8 mouse cellular contexts compared by ENCODE assay signal in the genomic region with DNA sequence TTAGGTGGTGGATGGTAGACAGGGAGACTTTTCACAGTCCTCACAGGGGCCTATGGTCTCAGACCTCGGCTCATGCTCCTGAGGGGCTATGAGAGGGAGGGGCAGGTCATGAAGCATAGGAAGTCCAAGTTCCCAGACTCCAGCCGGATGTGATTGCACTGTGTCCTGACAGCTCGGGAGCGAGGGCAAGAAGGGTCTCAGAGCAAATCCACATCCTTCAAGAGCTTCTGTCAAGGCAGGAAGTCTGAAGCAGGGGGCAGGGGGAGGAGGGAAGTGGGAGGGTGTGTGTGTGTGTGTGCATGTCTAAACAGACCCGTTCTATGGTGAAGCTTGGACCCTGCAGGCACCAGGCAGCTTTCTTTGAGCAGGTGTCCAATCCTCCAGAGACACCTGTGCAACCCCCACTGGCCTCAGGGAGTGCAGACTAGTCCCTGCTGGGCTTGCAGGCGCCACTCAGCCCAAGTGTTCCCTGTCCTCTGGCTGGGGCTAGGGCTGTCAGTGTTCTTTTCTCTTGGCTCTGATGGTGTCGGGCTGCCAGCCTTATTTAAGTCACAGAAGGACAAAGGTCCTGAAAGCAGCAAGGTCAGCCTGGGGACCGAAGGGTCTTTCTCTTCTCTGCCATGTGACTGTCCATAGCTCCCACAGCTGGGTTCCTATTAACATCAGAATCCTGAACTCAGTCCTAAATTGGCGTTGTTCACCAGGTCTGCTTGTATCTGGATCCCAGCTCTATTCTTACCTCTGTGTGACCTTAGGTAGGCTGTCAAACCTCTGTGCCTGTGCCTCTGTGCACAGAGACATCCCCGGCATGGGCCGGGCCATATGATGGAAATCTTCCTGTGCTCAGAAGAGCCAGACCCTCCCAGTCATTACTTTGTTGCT. TPM values are rescaled to one million over a fixed set of nuclear protein-coding genes. Genes with fewer than 3 reads are reported as not detected.
A peak's percentile ranks its signal among the peaks of the same experiment; 100 is the strongest.
DNase-seq lines count a peak whose midpoint lies in the region; ATAC-seq lines count a peak whose summit lies in the region.

No protein-coding gene starts in this region.

- no peaks in the 10 kb centered on the region for H3K9me3 ChIP-seq in midbrain, embryonic 13.5 days
- no peaks in the 10 kb centered on the region for H3K9me3 ChIP-seq in midbrain, embryonic 15.5 days
- H3K9me3 ChIP-seq in limb, embryonic 15.5 days, result no peaks in the 10 kb centered on the region
- no peaks in the 10 kb centered on the region for H3K9me3 ChIP-seq in stomach, embryonic 16.5 days (replicated peaks; ENCODE audit: control insufficient read depth, low read length)
- H3K9me3 ChIP-seq in forebrain, embryonic 15.5 days, result no peaks in the 10 kb centered on the region

- no peak for ATAC-seq in midbrain, embryonic 13.5 days
- ATAC-seq in midbrain, embryonic 15.5 days (replicated peaks), result no peak
- no peak for ATAC-seq in limb, embryonic 15.5 days (ENCODE audit: insufficient number of reproducible peaks, low FRiP score, low TSS enrichment, low read depth)
- peak; percentile 42 for ATAC-seq in stomach, embryonic 16.5 days (ENCODE audit: insufficient read depth, low FRiP score)
- no peak for ATAC-seq in forebrain, embryonic 15.5 days (replicated peaks)

- 75% methylated on average over 11 of the region's 11 CpGs for WGBS in midbrain, embryonic 13.5 days
- 73% methylated on average over 11 of the region's 11 CpGs for WGBS in midbrain, embryonic 15.5 days
- WGBS in limb, embryonic 15.5 days, result 60% methylated on average over 11 of the region's 11 CpGs
- WGBS in stomach, embryonic 16.5 days, result 52% methylated on average over 11 of the region's 11 CpGs
- 74% methylated on average over 11 of the region's 11 CpGs for WGBS in forebrain, embryonic 15.5 days

- no peak overlapping the region for H3K9ac ChIP-seq in midbrain, embryonic 13.5 days (replicated peaks)
- H3K9ac ChIP-seq in midbrain, embryonic 15.5 days, result no peak overlapping the region
- no peak overlapping the region for H3K9ac ChIP-seq in limb, embryonic 15.5 days
- H3K9ac ChIP-seq in stomach, embryonic 16.5 days (ENCODE audit: low read length), result peak overlapping the region; percentile 57
- no peak overlapping the region for H3K9ac ChIP-seq in forebrain, embryonic 15.5 days (replicated peaks)

- H3K36me3 ChIP-seq in midbrain, embryonic 13.5 days, result peaks cover 96% of the 10 kb centered on the region
- peaks cover 58% of the 10 kb centered on the region for H3K36me3 ChIP-seq in midbrain, embryonic 15.5 days (replicated peaks)
- H3K36me3 ChIP-seq in limb, embryonic 15.5 days, result peaks cover 93% of the 10 kb centered on the region
- H3K36me3 ChIP-seq in stomach, embryonic 16.5 days (ENCODE audit: control insufficient read depth, insufficient read depth, low read length), result peaks cover 9% of the 10 kb centered on the region; the same call in 1 of the 2 replicates
- H3K36me3 ChIP-seq in forebrain, embryonic 15.5 days, result peaks cover 77% of the 10 kb centered on the region

- H3K4me1 ChIP-seq in midbrain, embryonic 13.5 days (replicated peaks), result no peaks in the 10 kb centered on the region
- H3K4me1 ChIP-seq in midbrain, embryonic 15.5 days, result no peaks in the 10 kb centered on the region
- peaks cover 41% of the 10 kb centered on the region for H3K4me1 ChIP-seq in limb, embryonic 15.5 days
- peaks cover 29% of the 10 kb centered on the region for H3K4me1 ChIP-seq in stomach, embryonic 16.5 days (ENCODE audit: control insufficient read depth, insufficient read depth, low read length)
- H3K4me1 ChIP-seq in forebrain, embryonic 15.5 days, result no peaks in the 10 kb centered on the region; the same call in 1 of the 2 replicates

- no peaks in the 10 kb centered on the region for H3K27me3 ChIP-seq in midbrain, embryonic 13.5 days
- H3K27me3 ChIP-seq in midbrain, embryonic 15.5 days (replicated peaks), result no peaks in the 10 kb centered on the region
- no peaks in the 10 kb centered on the region for H3K27me3 ChIP-seq in limb, embryonic 15.5 days
- H3K27me3 ChIP-seq in stomach, embryonic 16.5 days (ENCODE audit: control insufficient read depth, insufficient read depth, low read length), result no peaks in the 10 kb centered on the region
- H3K27me3 ChIP-seq in forebrain, embryonic 15.5 days, result no peaks in the 10 kb centered on the region

- DNase-seq in adrenal gland, adult 2 months, result peak; percentile 56
- no peak for DNase-seq in adrenal gland, adult 18-20 months (ENCODE audit: low spot score in 2 of 2)
- DNase-seq in frontal cortex, adult 2 months (ENCODE audit: extremely low spot score in 1 of 2, low spot score in 1 of 2), result no peak

- no peak overlapping the region for H3K4me3 ChIP-seq in midbrain, embryonic 13.5 days (replicated peaks)
- H3K4me3 ChIP-seq in midbrain, embryonic 15.5 days, result no peak overlapping the region
- no peak overlapping the region for H3K4me3 ChIP-seq in limb, embryonic 15.5 days
- H3K4me3 ChIP-seq in stomach, embryonic 16.5 days (replicated peaks; ENCODE audit: low read length), result no peak overlapping the region; the same call in 1 of the 2 replicates
- no peak overlapping the region for H3K4me3 ChIP-seq in forebrain, embryonic 15.5 days

- no peak overlapping the region for H3K4me2 ChIP-seq in midbrain, embryonic 13.5 days (replicated peaks)
- H3K4me2 ChIP-seq in midbrain, embryonic 15.5 days, result no peak overlapping the region
- no peak overlapping the region for H3K4me2 ChIP-seq in limb, embryonic 15.5 days
- H3K4me2 ChIP-seq in stomach, embryonic 16.5 days (ENCODE audit: low read depth, low read length), result peak overlapping the region; percentile 32; the same call in 1 of the 2 replicates
- no peak overlapping the region for H3K4me2 ChIP-seq in forebrain, embryonic 15.5 days (replicated peaks)

- H3K27ac ChIP-seq in midbrain, embryonic 13.5 days, result 0 out of 2 replicates have a peak overlapping the region, but pooled peaks have one; percentile 9
- H3K27ac ChIP-seq in midbrain, embryonic 15.5 days, result no peak overlapping the region
- H3K27ac ChIP-seq in limb, embryonic 15.5 days, result peak overlapping the region; percentile 57
- H3K27ac ChIP-seq in stomach, embryonic 16.5 days (ENCODE audit: low read length), result peak overlapping the region; percentile 95
- no peak overlapping the region for H3K27ac ChIP-seq in forebrain, embryonic 15.5 days (replicated peaks)

RNA-seq across cellular contexts. Expression of a gene that starts 9.1 kb away (rescaled TPM):
- total RNA-seq in adrenal gland, adult 2 months (2021), result 10 to 100 TPM; 20.6 to 25.6 TPM
- 30.6 and 31.1 TPM in 2 replicates for polyA plus RNA-seq in adrenal gland, adult 2 months (2012; rRNA removed)
- 10 to 100 TPM; 21.4 to 27.0 TPM for total RNA-seq in adrenal gland, adult 18-20 months (2021)
- 28.1 and 30.6 TPM in 2 replicates for polyA plus RNA-seq in midbrain, embryonic 13.5 days (2015; fragmentation: Nextera tagmentation; extraction: Ambion mirVana)
- 27.6 and 29.8 TPM in 2 replicates for polyA plus RNA-seq in midbrain, embryonic 15.5 days (2015; fragmentation: Nextera tagmentation; extraction: Ambion mirVana)
- 25.4 TPM in 2 replicates for polyA plus RNA-seq in limb, embryonic 15.5 days (2015; fragmentation: Nextera tagmentation; extraction: Ambion mirVana)
- 20.5 and 23.8 TPM in 2 replicates for polyA plus RNA-seq in stomach, embryonic 16.5 days (2015; fragmentation: Nextera tagmentation; extraction: Ambion mirVana)
- polyA plus RNA-seq in forebrain, embryonic 15.5 days (2015; fragmentation: Nextera tagmentation; extraction: Ambion mirVana), result 33.0 and 33.5 TPM in 2 replicates
- 35.2 and 37.1 TPM in 2 replicates for polyA plus RNA-seq in frontal cortex, adult 2 months (2012; rRNA removed)

RNA-seq across cellular contexts. Expression of a gene that starts 17.9 kb away (rescaled TPM):
- 1 to 10 TPM; 1.3 to 1.7 TPM for total RNA-seq in adrenal gland, adult 2 months (2021)
- polyA plus RNA-seq in adrenal gland, adult 2 months (2012; rRNA removed), result 4.9 and 5.0 TPM in 2 replicates
- 1 to 10 TPM; 1.9 to 2.0 TPM for total RNA-seq in adrenal gland, adult 18-20 months (2021)
- 1.4 and 2.3 TPM in 2 replicates for polyA plus RNA-seq in midbrain, embryonic 13.5 days (2015; fragmentation: Nextera tagmentation; extraction: Ambion mirVana)
- polyA plus RNA-seq in midbrain, embryonic 15.5 days (2015; fragmentation: Nextera tagmentation; extraction: Ambion mirVana), result 1.6 and 2.9 TPM in 2 replicates
- polyA plus RNA-seq in limb, embryonic 15.5 days (2015; fragmentation: Nextera tagmentation; extraction: Ambion mirVana), result 0.83 and 1.1 TPM in 2 replicates
- polyA plus RNA-seq in stomach, embryonic 16.5 days (2015; fragmentation: Nextera tagmentation; extraction: Ambion mirVana), result 1.1 and 1.5 TPM in 2 replicates
- 1.4 and 1.5 TPM in 2 replicates for polyA plus RNA-seq in forebrain, embryonic 15.5 days (2015; fragmentation: Nextera tagmentation; extraction: Ambion mirVana)
- polyA plus RNA-seq in frontal cortex, adult 2 months (2012; rRNA removed), result 6.6 TPM in 2 replicates

RNA-seq across cellular contexts. Expression of a gene that starts 27.5 kb away (rescaled TPM):
- total RNA-seq in adrenal gland, adult 2 months (2021), result 10 to 100 TPM in 1 of 2 experiments, 1 to 10 TPM in 1; 9.4 to 14.9 TPM
- polyA plus RNA-seq in adrenal gland, adult 2 months (2012; rRNA removed), result 20.0 and 24.1 TPM in 2 replicates
- 10 to 100 TPM; 10.7 to 14.0 TPM for total RNA-seq in adrenal gland, adult 18-20 months (2021)
- polyA plus RNA-seq in midbrain, embryonic 13.5 days (2015; fragmentation: Nextera tagmentation; extraction: Ambion mirVana), result 147 and 162 TPM in 2 replicates
- polyA plus RNA-seq in midbrain, embryonic 15.5 days (2015; fragmentation: Nextera tagmentation; extraction: Ambion mirVana), result 211 and 216 TPM in 2 replicates
- polyA plus RNA-seq in limb, embryonic 15.5 days (2015; fragmentation: Nextera tagmentation; extraction: Ambion mirVana), result 40.7 and 41.8 TPM in 2 replicates
- polyA plus RNA-seq in stomach, embryonic 16.5 days (2015; fragmentation: Nextera tagmentation; extraction: Ambion mirVana), result 28.8 and 33.0 TPM in 2 replicates
- polyA plus RNA-seq in forebrain, embryonic 15.5 days (2015; fragmentation: Nextera tagmentation; extraction: Ambion mirVana), result 144 and 151 TPM in 2 replicates
- polyA plus RNA-seq in frontal cortex, adult 2 months (2012; rRNA removed), result 248 and 275 TPM in 2 replicates

RNA-seq across cellular contexts. Expression of a gene that starts 37.6 kb away (rescaled TPM):
- total RNA-seq in adrenal gland, adult 2 months (2021), result 10 to 100 TPM; 19.1 to 23.3 TPM
- polyA plus RNA-seq in adrenal gland, adult 2 months (2012; rRNA removed), result 42.8 and 55.3 TPM in 2 replicates
- total RNA-seq in adrenal gland, adult 18-20 months (2021), result 10 to 100 TPM; 31.0 to 36.5 TPM
- 28.2 and 32.3 TPM in 2 replicates for polyA plus RNA-seq in midbrain, embryonic 13.5 days (2015; fragmentation: Nextera tagmentation; extraction: Ambion mirVana)
- polyA plus RNA-seq in midbrain, embryonic 15.5 days (2015; fragmentation: Nextera tagmentation; extraction: Ambion mirVana), result 33.0 and 40.0 TPM in 2 replicates
- polyA plus RNA-seq in limb, embryonic 15.5 days (2015; fragmentation: Nextera tagmentation; extraction: Ambion mirVana), result 23.7 and 25.8 TPM in 2 replicates
- polyA plus RNA-seq in stomach, embryonic 16.5 days (2015; fragmentation: Nextera tagmentation; extraction: Ambion mirVana), result 25.8 and 26.1 TPM in 2 replicates
- polyA plus RNA-seq in forebrain, embryonic 15.5 days (2015; fragmentation: Nextera tagmentation; extraction: Ambion mirVana), result 31.4 and 31.6 TPM in 2 replicates
- polyA plus RNA-seq in frontal cortex, adult 2 months (2012; rRNA removed), result 65.9 and 80.2 TPM in 2 replicates

RNA-seq across cellular contexts. Expression of a gene that starts 46.3 kb away (rescaled TPM):
- total RNA-seq in adrenal gland, adult 2 months (2021), result 100 to 1,000 TPM in 1 of 2 experiments, 10 to 100 TPM in 1; 95.6 to 121 TPM
- polyA plus RNA-seq in adrenal gland, adult 2 months (2012; rRNA removed), result 93.3 TPM in 2 replicates
- total RNA-seq in adrenal gland, adult 18-20 months (2021), result 100 to 1,000 TPM; 114 to 119 TPM
- 165 and 166 TPM in 2 replicates for polyA plus RNA-seq in midbrain, embryonic 13.5 days (2015; fragmentation: Nextera tagmentation; extraction: Ambion mirVana)
- 175 and 181 TPM in 2 replicates for polyA plus RNA-seq in midbrain, embryonic 15.5 days (2015; fragmentation: Nextera tagmentation; extraction: Ambion mirVana)
- 111 and 121 TPM in 2 replicates for polyA plus RNA-seq in limb, embryonic 15.5 days (2015; fragmentation: Nextera tagmentation; extraction: Ambion mirVana)
- polyA plus RNA-seq in stomach, embryonic 16.5 days (2015; fragmentation: Nextera tagmentation; extraction: Ambion mirVana), result 98.7 and 105 TPM in 2 replicates
- polyA plus RNA-seq in forebrain, embryonic 15.5 days (2015; fragmentation: Nextera tagmentation; extraction: Ambion mirVana), result 191 and 194 TPM in 2 replicates
- 291 and 306 TPM in 2 replicates for polyA plus RNA-seq in frontal cortex, adult 2 months (2012; rRNA removed)

Comparison
In these comparisons a context has a peak if more than half of its experiments do, and no peak if none do; other contexts are left out.
1. H3K27ac ChIP-seq: peak in midbrain, embryonic 13.5 days (single experiment), limb, embryonic 15.5 days (single experiment) and stomach, embryonic 16.5 days (single experiment); none in midbrain, embryonic 15.5 days (single experiment) and forebrain, embryonic 15.5 days (single experiment).